In genomic region chr14:103663026-103663425, GRCm38 (mm10) we compare ENCODE assay signal across 12 mouse cellular contexts. TPM values are rescaled to one million over a fixed set of nuclear protein-coding genes. Genes with fewer than 3 reads are reported as not detected.
DNase-seq lines count a peak whose midpoint lies in the region; ATAC-seq and TF ChIP-seq lines count a peak whose summit lies in the region.
"Had no signal": no experiment of that assay in that cellular context is flagged by ENCODE, and none has a peak within 500 bp of the region (broad histone marks: within the 10 kb centered on the region; RNA-seq: fewer than 3 reads in every experiment).

No protein-coding gene starts in this region.

- no peak for DNase-seq in forebrain, embryonic 11.5 days (ENCODE audit: low spot score)
- no peak for DNase-seq in forebrain, embryonic 10.5 days (ENCODE audit: extremely low spot score, low spot score)
- no peak for DNase-seq in hindbrain, postnatal 0 days (ENCODE audit: low spot score)
- no peak for DNase-seq in spleen, postnatal 10 days (ENCODE audit: low spot score in 2 of 2)
- DNase-seq in heart, postnatal 4 days = no peak
- no peak for DNase-seq in adipocyte (ENCODE audit: low spot score)
- DNase-seq: heart, adult 2 months; kidney, adult 11 months had no signal

- no peaks in the 10 kb centered on the region; the same call in 1 of the 2 replicates for H3K36me3 ChIP-seq in forebrain, embryonic 11.5 days (ENCODE audit: control insufficient read depth, insufficient read depth, low read length)
- peaks cover 45% of the 10 kb centered on the region for H3K36me3 ChIP-seq in forebrain, embryonic 10.5 days (replicated peaks)
- peaks cover 13% of the 10 kb centered on the region; the same call in 1 of the 2 replicates for H3K36me3 ChIP-seq in hindbrain, postnatal 0 days (ENCODE audit: insufficient read depth, low read length)
- H3K36me3 ChIP-seq in midbrain, embryonic 16.5 days (ENCODE audit: control insufficient read depth, insufficient read depth, low read length) = peaks cover 4% of the 10 kb centered on the region; the same call in 1 of the 2 replicates
- H3K36me3 ChIP-seq: limb, embryonic 12.5 days had no signal

- H3K27ac ChIP-seq in forebrain, embryonic 11.5 days (ENCODE audit: low read depth, low read length) = no peak overlapping the region
- no peak overlapping the region for H3K27ac ChIP-seq in forebrain, embryonic 10.5 days
- no peak overlapping the region for H3K27ac ChIP-seq in hindbrain, postnatal 0 days
- no peak overlapping the region for H3K27ac ChIP-seq in midbrain, embryonic 16.5 days (ENCODE audit: low read length)
- H3K27ac ChIP-seq: heart, adult 2 months; limb, embryonic 12.5 days had no signal

- H3K4me2 ChIP-seq in forebrain, embryonic 11.5 days (ENCODE audit: low read depth, low read length, severe bottlenecking) = no peak overlapping the region
- H3K4me2 ChIP-seq in hindbrain, postnatal 0 days (ENCODE audit: low read depth, low read length) = no peak overlapping the region
- no peak overlapping the region for H3K4me2 ChIP-seq in midbrain, embryonic 16.5 days (ENCODE audit: low read length)
- H3K4me2 ChIP-seq: limb, embryonic 12.5 days had no signal

- no peaks in the 10 kb centered on the region for H3K27me3 ChIP-seq in forebrain, embryonic 11.5 days (ENCODE audit: control insufficient read depth, insufficient read depth, low read length)
- H3K27me3 ChIP-seq in forebrain, embryonic 10.5 days (ENCODE audit: poor library complexity, severe bottlenecking) = no peaks in the 10 kb centered on the region
- H3K27me3 ChIP-seq in hindbrain, postnatal 0 days (ENCODE audit: insufficient read depth, low read length) = no peaks in the 10 kb centered on the region
- H3K27me3 ChIP-seq in midbrain, embryonic 16.5 days (ENCODE audit: control insufficient read depth, insufficient read depth, low read depth, low read length) = no peaks in the 10 kb centered on the region
- H3K27me3 ChIP-seq: limb, embryonic 12.5 days; Patski had no signal

- H3K4me3 ChIP-seq in forebrain, embryonic 11.5 days (ENCODE audit: low read depth, low read length) = no peak overlapping the region
- no peak overlapping the region for H3K4me3 ChIP-seq in forebrain, embryonic 10.5 days
- H3K4me3 ChIP-seq in hindbrain, postnatal 0 days (ENCODE audit: low read length) = no peak overlapping the region
- H3K4me3 ChIP-seq in midbrain, embryonic 16.5 days (ENCODE audit: low read depth, low read length) = no peak overlapping the region
- H3K4me3 ChIP-seq: heart, adult 2 months; limb, embryonic 12.5 days had no signal

- peak; percentile 75 for ATAC-seq in forebrain, embryonic 11.5 days (replicated peaks; ENCODE audit: low FRiP score)
- peak; percentile 67 for ATAC-seq in activated CD4-positive, CD25-positive, alpha-beta regulatory T cell, adult 4 months
- ATAC-seq in hindbrain, postnatal 0 days = peak; percentile 66
- ATAC-seq in midbrain, embryonic 16.5 days = peak; percentile 40
- ATAC-seq: Patski had no signal

- H3K9me3 ChIP-seq in forebrain, embryonic 11.5 days (ENCODE audit: control insufficient read depth, low read length) = no peaks in the 10 kb centered on the region
- H3K9me3 ChIP-seq in forebrain, embryonic 10.5 days = no peaks in the 10 kb centered on the region
- no peaks in the 10 kb centered on the region for H3K9me3 ChIP-seq in hindbrain, postnatal 0 days (ENCODE audit: low read length)
- H3K9me3 ChIP-seq in midbrain, embryonic 16.5 days (replicated peaks; ENCODE audit: control insufficient read depth, low read length, poor library complexity, severe bottlenecking) = no peaks in the 10 kb centered on the region
- H3K9me3 ChIP-seq: limb, embryonic 12.5 days had no signal

- no peak overlapping the region for H3K9ac ChIP-seq in forebrain, embryonic 11.5 days (ENCODE audit: low read length)
- H3K9ac ChIP-seq in hindbrain, postnatal 0 days (replicated peaks; ENCODE audit: low read length) = no peak overlapping the region
- no peak overlapping the region for H3K9ac ChIP-seq in midbrain, embryonic 16.5 days (ENCODE audit: low read depth, low read length)
- H3K9ac ChIP-seq: limb, embryonic 12.5 days had no signal

- WGBS in forebrain, embryonic 11.5 days = 74% methylated on average over 7 of the region's 7 CpGs
- WGBS in forebrain, embryonic 10.5 days = 83% methylated on average over 7 of the region's 7 CpGs
- 38% methylated on average over 7 of the region's 7 CpGs for WGBS in hindbrain, postnatal 0 days
- WGBS in midbrain, embryonic 16.5 days = 51% methylated on average over 7 of the region's 7 CpGs

- H3K4me1 ChIP-seq in forebrain, embryonic 11.5 days (replicated peaks; ENCODE audit: control insufficient read depth, insufficient read depth, low read length) = no peaks in the 10 kb centered on the region
- H3K4me1 ChIP-seq in forebrain, embryonic 10.5 days = peaks cover 3% of the 10 kb centered on the region; the same call in 1 of the 2 replicates
- no peaks in the 10 kb centered on the region for H3K4me1 ChIP-seq in hindbrain, postnatal 0 days (ENCODE audit: insufficient read depth, low read length)
- peaks cover 2% of the 10 kb centered on the region; the same call in 1 of the 2 replicates for H3K4me1 ChIP-seq in midbrain, embryonic 16.5 days (ENCODE audit: control insufficient read depth, insufficient read depth, low read length)
- H3K4me1 ChIP-seq: limb, embryonic 12.5 days had no signal

- TF ChIP-seq CTCF in hindbrain, postnatal 0 days (IDR thresholded peaks at IDR 0.05; ENCODE audit: low read depth) = no peak

RNA-seq across cellular contexts. Expression of gene Slain1, which starts 13.0 kb away (rescaled TPM):
- polyA plus RNA-seq in forebrain, embryonic 11.5 days (2014; fragmentation: Nextera tagmentation; extraction: Ambion mirVana) = 17.1 and 23.2 TPM in 2 replicates
- 4.2 and 4.3 TPM in 2 replicates for polyA plus RNA-seq in forebrain, embryonic 10.5 days (2016; fragmentation: Nextera tagmentation; extraction: Ambion mirVana)
- 10 to 100 TPM; 12.7 to 17.2 TPM for polyA plus RNA-seq in activated CD4-positive, CD25-positive, alpha-beta regulatory T cell, adult 4 months (2017; shearing (Covaris generic))
- 59.5 and 60.3 TPM in 2 replicates for total RNA-seq in hindbrain, postnatal 0 days (2014; rRNA removed)
- polyA plus RNA-seq in hindbrain, postnatal 0 days (2015; fragmentation: Nextera tagmentation; extraction: Ambion mirVana) = 14.5 and 15.0 TPM in 2 replicates
- 13.0 and 15.4 TPM in 2 replicates for polyA plus RNA-seq in midbrain, embryonic 16.5 days (2015; fragmentation: Nextera tagmentation; extraction: Ambion mirVana)
- total RNA-seq in heart, postnatal 4 days (2021) = under 1 TPM; 0.31 to 0.45 TPM
